Mouse (Mus musculus) forebrain, postnatal 0 days (tissue): ENCODE measurements at regions not wholly inside any gene's neighbourhood (a gene's known extent, or its start where the extent isn't known, plus 50 kb on each side); places are given as distances from the start of the nearest gene placed in this dataset.

Experiments
- ATAC-seq: fragments of 200-750 bp; cut with Nextera tagmentation; 2 replicates; pipeline ENCODE4 v1.8.0; 2017; ENCODE audit warnings: mild to moderate bottlenecking, moderate library complexity
- DNase-seq: peaks from one replicate; pipeline ENCODE4 v3.0.0-alpha.2; 2015
- H3K27ac ChIP-seq: fragments of 300-500 bp; sonication (generic); 2 replicates; pipeline ENCODE4 v1.5.1; 2014; ENCODE audit warnings: low read depth, mild to moderate bottlenecking, antibody characterized with exemption, low read length, moderate library complexity, mixed read lengths
- H3K27me3 ChIP-seq: fragments of 300-500 bp; sonication (generic); 2 replicates; pipeline ENCODE4 v1.6.1; 2014; ENCODE audit warnings: mild to moderate bottlenecking, low read length, mixed read lengths; ENCODE audit not compliant: insufficient read depth
- H3K36me3 ChIP-seq: fragments of 300-500 bp; sonication (generic); 2 replicates; pipeline ENCODE4 v1.6.1; 2014; ENCODE audit warnings: mild to moderate bottlenecking, moderate library complexity; ENCODE audit not compliant: insufficient read depth
- H3K4me1 ChIP-seq: fragments of 300-500 bp; sonication (generic); 2 replicates; pipeline ENCODE4 v1.6.1; 2014; ENCODE audit warnings: antibody characterized with exemption; ENCODE audit not compliant: insufficient read depth
- H3K4me2 ChIP-seq: fragments of 300-500 bp; sonication (generic); 2 replicates; pipeline ENCODE4 v1.6.1; 2014; ENCODE audit warnings: low read depth, mild to moderate bottlenecking, moderate library complexity
- H3K4me3 ChIP-seq: fragments of 300-500 bp; sonication (generic); 2 replicates; pipeline ENCODE4 v1.5.1; 2014; ENCODE audit warnings: low read depth, low read length, mixed read lengths
- H3K9ac ChIP-seq: fragments of 300-500 bp; sonication (generic); 2 replicates; pipeline ENCODE4 v1.6.1; 2014; ENCODE audit warnings: mild to moderate bottlenecking
- H3K9me3 ChIP-seq: fragments of 300-500 bp; sonication (generic); 2 replicates; pipeline ENCODE4 v1.6.1; 2016; ENCODE audit warnings: low read length
- CTCF ChIP-seq: sonication (generic); IDR thresholded peaks from 2 replicates; pipeline ENCODE4 v1.5.1; 2016; ENCODE audit warnings: antibody characterized with exemption, control low read depth, low read depth
- WGBS: fragments of 180-500 bp; shearing (Covaris S2); extraction: QIAGEN DNeasy Blood & Tissue Kit; methylation state at CpG from one replicate; pipeline ENCODE4 v1.1.7; 2014; 5-methylcytosine and 5-hydroxymethylcytosine counted together

GRCm38 (mm10) chr15:67792822-67793221, 1292.1 kb upstream of the Lrrc6 start:
- Histone ChIP-seq H3K4me1 (no peaks in the 10 kb centered on the region), H3K36me3 (no peaks in the 10 kb centered on the region), H3K9ac (no peak overlapping the region), H3K4me2 (no peak overlapping the region), H3K27ac (no peak overlapping the region), H3K4me3 (no peak overlapping the region), H3K27me3 (no peaks in the 10 kb centered on the region), H3K9me3 (no peaks in the 10 kb centered on the region)
- TF ChIP-seq CTCF, result no peak
- ATAC-seq (no peak), DNase-seq (no peak)

DNA sequence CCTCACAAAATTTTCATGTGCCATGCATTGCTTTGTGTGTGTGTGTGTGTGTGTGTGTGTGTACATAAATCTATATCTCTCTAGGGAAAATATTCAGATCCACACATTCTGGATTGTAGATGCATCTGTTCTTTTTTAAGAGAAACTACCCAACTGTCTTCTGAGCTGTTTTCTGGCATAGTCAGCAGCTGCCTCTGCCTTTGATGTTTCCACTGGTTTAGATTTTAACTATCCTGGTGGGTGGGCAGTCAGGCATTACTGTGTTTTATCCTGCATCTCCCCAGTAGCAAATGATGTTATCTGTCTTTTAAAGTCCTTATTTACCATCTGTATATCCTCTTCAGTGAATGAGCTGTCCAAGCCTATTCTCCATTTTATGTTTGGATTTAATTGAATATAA, 1287.9 kb upstream of the Lrrc6 start:
- Histone ChIP-seq H3K4me3 (no peak overlapping the region), H3K36me3 (no peaks in the 10 kb centered on the region), H3K4me2 (no peak overlapping the region), H3K27ac (no peak overlapping the region), H3K9me3 (no peaks in the 10 kb centered on the region), H3K9ac (no peak overlapping the region), H3K4me1 (no peaks in the 10 kb centered on the region), H3K27me3 (no peaks in the 10 kb centered on the region)
- no peak for ATAC-seq
- no peak for DNase-seq
- no peak for TF ChIP-seq CTCF

DNA sequence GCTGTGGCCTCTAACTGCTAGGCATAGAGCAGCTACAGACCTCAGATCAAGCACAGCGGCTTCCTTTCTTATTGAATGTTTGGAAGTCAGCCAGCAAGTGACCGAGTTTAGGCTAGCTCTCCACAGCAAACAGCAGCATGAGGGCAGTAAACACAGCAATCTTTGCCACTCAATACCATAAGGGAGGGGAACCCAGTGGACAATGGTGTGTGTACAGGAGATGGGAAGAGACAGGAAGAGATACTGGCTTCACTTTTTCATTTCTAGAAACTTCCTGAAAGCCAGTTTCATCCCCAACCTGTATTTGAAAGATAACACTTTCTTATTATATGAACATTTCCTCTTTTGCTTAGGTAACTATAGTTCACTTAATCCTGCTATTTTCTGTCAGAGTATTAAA, 1284.9 kb upstream of the Lrrc6 start:
- no peak for TF ChIP-seq CTCF
- no peak for DNase-seq
- H3K4me1 ChIP-seq, result no peaks in the 10 kb centered on the region
- no peaks in the 10 kb centered on the region for H3K9me3 ChIP-seq
- no peak overlapping the region for H3K4me2 ChIP-seq
- no peaks in the 10 kb centered on the region for H3K27me3 ChIP-seq
- no peak overlapping the region for H3K27ac ChIP-seq
- 26% methylated on average over 2 of the region's 2 CpGs for WGBS
- no peak overlapping the region for H3K9ac ChIP-seq
- ATAC-seq, result no peak
- H3K36me3 ChIP-seq, result no peaks in the 10 kb centered on the region
- H3K4me3 ChIP-seq, result no peak overlapping the region

DNA sequence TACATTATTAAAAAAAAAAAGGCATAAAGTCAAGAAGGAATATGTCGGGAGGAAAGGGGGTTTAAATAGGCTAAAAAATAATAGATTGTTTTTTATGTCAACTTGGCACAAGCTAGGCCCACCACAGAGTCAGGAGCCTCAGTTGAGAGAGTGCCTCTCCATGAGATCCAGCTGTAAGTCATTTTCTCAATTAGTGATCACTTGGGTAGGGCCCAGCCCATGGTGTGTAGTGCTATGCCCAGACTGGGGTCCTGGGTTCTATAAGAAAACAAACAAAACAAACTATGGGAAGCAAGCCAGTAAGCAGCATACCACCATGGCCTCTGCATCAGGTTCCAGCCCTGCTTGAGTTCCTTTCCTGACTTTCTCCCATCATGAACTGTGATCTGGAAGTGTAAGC, 1283.0 kb upstream of the Lrrc6 start:
- Histone ChIP-seq H3K27me3 (no peaks in the 10 kb centered on the region), H3K4me2 (no peak overlapping the region), H3K9me3 (no peaks in the 10 kb centered on the region), H3K9ac (no peak overlapping the region), H3K36me3 (no peaks in the 10 kb centered on the region), H3K27ac (no peak overlapping the region), H3K4me3 (no peak overlapping the region), H3K4me1 (no peaks in the 10 kb centered on the region)
- WGBS, result 87% methylated on average over 1 of the region's 1 CpGs
- ATAC-seq (no peak), DNase-seq (no peak)
- no peak for TF ChIP-seq CTCF

GRCm38 (mm10) chr15:67782505-67782904, 1281.8 kb upstream of the Lrrc6 start:
- H3K27me3 ChIP-seq, result no peaks in the 10 kb centered on the region
- H3K9ac ChIP-seq, result no peak overlapping the region
- no peak for TF ChIP-seq CTCF
- H3K9me3 ChIP-seq, result no peaks in the 10 kb centered on the region
- no peaks in the 10 kb centered on the region for H3K36me3 ChIP-seq
- H3K27ac ChIP-seq, result no peak overlapping the region
- H3K4me1 ChIP-seq, result no peaks in the 10 kb centered on the region
- H3K4me3 ChIP-seq, result no peak overlapping the region
- H3K4me2 ChIP-seq, result no peak overlapping the region
- ATAC-seq (no peak), DNase-seq (no peak)
- 87% methylated on average over 4 of the region's 4 CpGs for WGBS

DNA sequence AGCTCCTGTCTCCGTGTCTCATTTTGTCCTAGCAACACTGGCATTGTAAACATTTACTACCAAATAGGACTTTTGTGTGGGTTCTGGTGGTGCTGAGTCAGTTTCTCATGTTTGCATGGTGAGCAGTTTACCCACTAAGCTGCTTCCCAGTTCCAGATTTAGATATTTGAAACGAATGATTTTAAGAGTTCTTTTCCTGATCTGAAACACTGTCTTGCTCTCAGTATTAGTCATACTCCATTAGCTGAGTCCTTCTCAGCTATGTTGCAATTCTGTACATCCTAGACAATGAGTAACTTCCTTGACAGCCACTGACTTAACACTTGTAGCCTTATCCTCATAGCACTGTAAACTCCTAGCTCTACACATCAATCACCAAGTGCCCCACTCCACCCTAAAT, 1280.1 kb upstream of the Lrrc6 start:
- Histone ChIP-seq H3K27ac (no peak overlapping the region), H3K4me2 (no peak overlapping the region), H3K9ac (no peak overlapping the region), H3K36me3 (no peaks in the 10 kb centered on the region), H3K4me1 (no peaks in the 10 kb centered on the region), H3K27me3 (no peaks in the 10 kb centered on the region), H3K4me3 (no peak overlapping the region), H3K9me3 (no peaks in the 10 kb centered on the region)
- no peak for TF ChIP-seq CTCF
- 84% methylated on average over 2 of the region's 2 CpGs for WGBS
- ATAC-seq (no peak), DNase-seq (no peak)

- H3K4me1 ChIP-seq, result no peaks in the 10 kb centered on the region
- DNase-seq (no peak), ATAC-seq (no peak)
- H3K36me3 ChIP-seq, result no peaks in the 10 kb centered on the region
- no peak overlapping the region for H3K4me2 ChIP-seq
- no peak overlapping the region for H3K27ac ChIP-seq
- no peaks in the 10 kb centered on the region for H3K9me3 ChIP-seq
- no peak overlapping the region for H3K4me3 ChIP-seq
- H3K27me3 ChIP-seq, result no peaks in the 10 kb centered on the region
- no peak for TF ChIP-seq CTCF
- H3K9ac ChIP-seq, result no peak overlapping the region
- 80% methylated on average over 3 of the region's 3 CpGs for WGBS
Measured at GRCm38 (mm10) chr15:67767624-67768023, 1266.9 kb upstream of the Lrrc6 start.

DNA sequence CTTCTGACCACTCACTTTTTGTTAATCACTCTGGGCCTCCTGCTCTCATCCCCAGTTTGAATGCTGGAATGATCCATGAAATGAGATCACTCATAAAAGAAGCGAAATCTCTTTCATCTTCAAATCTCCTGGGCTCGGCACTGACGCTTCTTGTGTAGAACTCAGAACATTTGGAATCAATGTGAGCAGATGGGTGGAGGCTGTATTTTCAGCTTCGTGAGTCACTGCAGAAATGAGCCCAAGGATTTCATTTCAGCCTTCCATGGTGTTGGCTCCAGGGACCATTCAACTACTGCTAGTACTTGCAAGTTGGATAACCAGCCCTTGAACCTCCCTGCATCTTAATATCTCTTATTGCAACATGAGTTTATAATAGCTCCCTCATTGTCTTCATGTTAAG, 1258.5 kb upstream of the Lrrc6 start:
- no peak for TF ChIP-seq CTCF

More for the DNA sequence above, 1258.5 kb upstream of the Lrrc6 start:
- DNase-seq (no peak), ATAC-seq (no peak)
- no peaks in the 10 kb centered on the region for H3K4me1 ChIP-seq
- H3K4me3 ChIP-seq, result no peak overlapping the region
- H3K9me3 ChIP-seq, result no peaks in the 10 kb centered on the region
- H3K4me2 ChIP-seq, result no peak overlapping the region
- no peak overlapping the region for H3K27ac ChIP-seq
- H3K9ac ChIP-seq, result no peak overlapping the region
- H3K27me3 ChIP-seq, result no peaks in the 10 kb centered on the region
- H3K36me3 ChIP-seq, result no peaks in the 10 kb centered on the region
- 61% methylated on average over 4 of the region's 4 CpGs for WGBS
